Mouse (Mus musculus): ENCODE results near the gene Gm28308.
A peak's percentile ranks its signal among the peaks of the same experiment; 100 is the strongest.

Gm28308 gene

GRCm38 (mm10) chr6:52232568-52232965 is 19.4 kb upstream of the Gm28308 start:
- no peak for DNase-seq (ENCODE audit: low read depth)

DNA sequence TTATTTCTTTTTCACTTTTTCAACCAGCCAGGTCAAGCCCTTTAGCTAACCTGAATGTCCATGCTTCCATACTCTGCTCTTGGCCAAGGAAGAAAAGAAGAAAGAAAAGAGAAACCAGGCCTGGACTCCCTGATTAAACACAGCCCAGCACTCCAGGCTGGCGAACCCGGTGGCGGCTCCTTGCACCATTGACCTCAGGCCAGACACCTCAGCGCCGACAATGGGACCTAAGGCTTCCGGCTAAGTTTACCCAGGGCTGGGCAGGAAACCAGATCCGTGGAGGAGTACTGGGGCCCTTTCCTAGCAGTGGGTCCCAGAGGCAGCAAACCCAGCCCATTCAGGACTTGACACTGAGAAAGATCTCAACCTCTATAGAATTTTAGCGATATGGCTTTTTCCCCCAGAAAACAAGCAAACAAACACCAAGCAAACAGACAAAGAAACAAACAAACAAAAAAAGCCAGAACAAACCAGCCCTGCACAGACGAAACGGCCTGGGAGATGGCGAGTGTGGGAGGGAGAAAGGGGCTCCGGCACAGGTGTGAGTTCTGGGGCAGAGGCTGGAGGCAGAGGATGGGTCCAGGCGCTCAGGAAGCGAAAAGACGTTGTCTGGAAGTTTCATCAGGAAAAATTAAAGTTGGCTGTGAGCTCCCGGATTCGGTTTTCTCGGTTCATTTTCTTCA is 18.9 kb upstream of the Gm28308 start:
- no peak for DNase-seq (ENCODE audit: low read depth)

DNA sequence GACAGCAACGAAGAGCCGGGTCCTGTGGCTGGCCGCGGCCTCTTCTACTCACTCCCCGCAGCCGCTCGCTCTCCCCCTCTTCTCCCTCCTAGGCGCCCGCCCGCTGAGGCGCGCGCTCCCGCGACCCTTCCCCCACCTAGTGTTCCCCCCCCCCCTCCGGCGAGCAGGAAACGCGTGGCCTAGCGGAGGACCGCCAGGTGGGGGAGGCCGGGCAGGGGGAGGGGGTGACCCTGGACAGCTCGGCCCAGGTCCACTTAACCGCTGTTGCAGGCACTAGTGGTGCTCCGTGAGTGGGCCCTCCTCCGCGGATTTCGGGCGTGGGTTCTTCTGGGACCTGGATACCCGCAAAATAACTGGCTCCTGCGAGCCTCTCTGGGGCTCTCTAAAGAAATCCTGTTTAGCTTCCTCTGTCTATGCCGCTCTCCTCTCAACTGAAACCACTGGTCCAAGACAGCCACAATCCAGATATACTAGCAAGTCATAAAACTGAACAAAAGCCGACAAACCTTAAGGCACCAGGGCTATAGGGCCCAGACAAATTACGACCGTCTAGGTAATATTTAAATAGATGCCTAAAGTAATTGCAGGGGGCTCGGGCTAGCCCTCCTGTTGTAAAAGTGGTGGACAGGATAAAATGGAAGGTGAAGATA is 17.5 kb upstream of the Gm28308 start, which contains the start of gene Hoxa9:
Hoxa9 (minus strand) TSS at position 574 of the 650 bp plus-strand sequence.
- DNase-seq (ENCODE audit: low read depth): no peak

GRCm38 (mm10) chr6:52229558-52230416 is 16.6 kb upstream of the Gm28308 start:
- no peak for DNase-seq (ENCODE audit: low read depth)

DNA sequence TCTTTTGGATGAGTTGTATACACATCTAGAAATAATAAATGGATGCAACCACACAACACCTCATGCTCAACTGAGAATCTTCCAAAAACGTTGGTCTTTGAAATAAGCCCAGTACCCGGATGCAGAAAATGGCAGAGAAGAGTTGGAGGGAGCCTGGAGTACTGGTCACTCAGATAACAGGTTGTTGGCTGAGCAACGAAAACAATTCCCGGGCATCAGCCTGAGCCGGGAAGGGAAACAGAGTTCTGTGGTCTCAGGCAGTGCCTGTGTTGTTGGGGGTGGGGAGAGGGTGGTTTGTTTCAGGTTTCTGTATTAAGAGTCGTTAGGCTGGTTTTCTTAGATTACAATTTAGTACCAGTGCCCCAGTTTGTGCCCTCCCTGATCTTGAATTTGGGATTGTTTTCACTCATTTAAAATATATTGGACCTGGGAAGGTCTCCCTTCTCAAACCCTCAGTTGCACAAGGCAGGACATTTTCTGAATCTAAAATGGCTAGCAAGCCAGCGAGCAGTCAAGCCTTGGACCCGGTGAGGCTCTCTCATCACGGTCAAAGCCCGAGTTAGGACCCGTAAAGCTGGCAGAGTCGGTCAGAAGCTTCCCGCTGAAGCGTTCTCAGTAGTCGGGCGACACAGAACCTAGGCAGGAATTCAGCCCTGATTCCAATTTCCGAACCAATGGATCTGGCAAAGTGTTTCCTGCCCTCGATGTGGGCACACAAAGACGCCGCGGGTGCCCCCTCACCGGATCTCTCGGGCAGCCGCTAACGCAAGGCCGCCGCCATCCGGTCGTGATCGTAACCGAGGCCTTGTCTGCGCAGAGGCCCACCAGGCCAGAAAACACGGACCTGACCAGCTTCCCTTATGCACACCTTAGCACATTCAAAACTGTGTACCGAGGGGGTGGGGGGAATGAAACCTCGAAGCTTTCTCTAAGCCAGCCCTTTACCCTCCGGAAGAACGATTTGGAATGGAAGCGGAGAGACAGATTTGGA is 15.6 kb upstream of the Gm28308 start:
- DNase-seq (ENCODE audit: low read depth): no peak

- no peak for DNase-seq (ENCODE audit: low read depth)
Measured at GRCm38 (mm10) chr6:52227470-52228222, 14.5 kb upstream of the Gm28308 start.

- no peak for DNase-seq (ENCODE audit: low read depth)
Measured at GRCm38 (mm10) chr6:52226569-52227257, 13.6 kb upstream of the Gm28308 start.

DNA sequence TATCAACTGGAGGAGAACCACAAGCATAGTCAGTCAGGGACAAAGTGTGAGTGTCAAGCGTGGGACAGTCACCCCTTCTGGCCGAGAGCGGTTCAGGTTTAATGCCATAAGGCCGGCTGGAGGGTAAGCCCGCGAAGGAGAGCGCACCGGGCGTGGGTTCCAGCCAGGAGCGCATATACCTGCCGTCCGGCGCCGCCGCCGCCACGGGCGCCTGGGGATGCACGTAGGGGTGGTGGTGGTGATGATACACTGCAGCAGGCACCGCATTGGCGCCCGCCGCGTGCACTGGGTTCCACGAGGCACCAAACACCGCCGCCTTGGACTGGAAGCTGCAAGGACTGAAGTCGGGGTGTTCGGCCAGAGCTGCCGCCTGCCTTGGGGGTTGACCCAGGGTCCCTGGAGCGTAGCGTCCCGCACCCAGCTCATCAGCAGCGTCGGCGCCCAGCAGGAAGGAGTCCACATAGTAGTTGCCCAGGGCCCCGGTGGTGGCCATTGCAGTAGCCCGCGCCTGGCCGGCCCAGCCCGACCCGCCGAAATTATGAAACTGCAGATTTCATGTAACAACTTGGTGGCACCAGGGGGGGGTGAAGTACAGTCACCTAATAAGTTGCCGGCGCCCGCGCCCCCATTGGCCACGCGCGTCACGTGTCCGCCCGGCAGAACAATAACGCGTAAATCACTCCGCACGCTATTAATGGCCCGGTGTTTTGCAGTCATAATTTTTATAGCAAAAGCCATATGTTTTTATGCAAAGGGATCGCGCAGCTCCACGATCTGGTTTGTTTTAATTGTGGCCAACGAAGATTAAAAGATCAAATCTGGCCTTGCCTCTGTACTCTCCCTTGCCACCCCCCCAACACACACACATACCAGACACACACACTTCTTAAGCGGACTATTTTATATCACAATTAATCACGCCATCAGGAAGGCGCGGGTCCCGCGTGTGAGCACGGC is 12.8 kb upstream of the Gm28308 start:
- no peak for DNase-seq (ENCODE audit: low read depth)

- peak; percentile 6 for DNase-seq (ENCODE audit: low read depth)
Measured at GRCm38 (mm10) chr6:52224895-52225611, 11.9 kb upstream of the Gm28308 start.

DNA sequence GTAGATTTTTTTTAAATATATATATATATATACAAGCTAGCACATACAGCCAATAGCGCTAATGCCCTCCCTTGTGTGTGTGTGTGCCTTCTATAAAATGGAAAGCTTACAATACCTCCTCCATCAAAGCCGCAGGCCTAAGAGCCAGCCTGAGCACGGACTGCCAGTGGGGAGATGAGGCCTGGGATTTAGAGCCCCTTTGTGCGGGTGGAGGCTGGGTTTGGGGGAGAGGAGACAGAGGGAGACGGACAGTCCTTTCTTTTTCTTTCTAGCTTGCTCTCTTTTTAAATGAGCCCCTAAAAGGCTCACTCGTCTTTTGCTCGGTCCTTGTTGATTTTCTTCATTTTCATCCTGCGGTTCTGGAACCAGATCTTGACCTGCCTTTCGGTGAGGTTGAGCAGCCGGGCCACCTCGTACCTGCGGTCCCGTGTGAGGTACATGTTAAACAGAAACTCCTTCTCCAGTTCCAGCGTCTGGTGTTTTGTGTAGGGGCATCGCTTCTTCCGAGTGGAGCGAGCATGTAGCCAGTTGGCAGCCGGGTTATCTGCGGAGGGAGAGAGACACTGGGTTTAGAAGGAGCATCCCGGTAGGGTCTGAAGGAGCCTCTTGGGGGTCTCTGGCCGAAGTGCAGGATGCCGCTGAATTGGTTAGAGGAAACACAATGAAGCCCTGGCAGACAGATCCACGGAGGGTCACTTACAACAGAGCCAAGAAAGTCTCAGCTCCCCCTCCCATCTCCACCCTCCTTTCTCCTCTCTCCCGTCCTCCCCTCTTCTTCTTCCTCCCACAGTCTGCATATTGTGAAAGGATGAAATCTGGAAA is 11.0 kb upstream of the Gm28308 start:
- DNase-seq (ENCODE audit: low read depth): peak; percentile 21

GRCm38 (mm10) chr6:52222729-52223128 is 9.6 kb upstream of the Gm28308 start:
- DNase-seq (ENCODE audit: low read depth): no peak

GRCm38 (mm10) chr6:52221993-52222685 is 9.0 kb upstream of the Gm28308 start:
- peak; percentile 19 for DNase-seq (ENCODE audit: low read depth)

DNA sequence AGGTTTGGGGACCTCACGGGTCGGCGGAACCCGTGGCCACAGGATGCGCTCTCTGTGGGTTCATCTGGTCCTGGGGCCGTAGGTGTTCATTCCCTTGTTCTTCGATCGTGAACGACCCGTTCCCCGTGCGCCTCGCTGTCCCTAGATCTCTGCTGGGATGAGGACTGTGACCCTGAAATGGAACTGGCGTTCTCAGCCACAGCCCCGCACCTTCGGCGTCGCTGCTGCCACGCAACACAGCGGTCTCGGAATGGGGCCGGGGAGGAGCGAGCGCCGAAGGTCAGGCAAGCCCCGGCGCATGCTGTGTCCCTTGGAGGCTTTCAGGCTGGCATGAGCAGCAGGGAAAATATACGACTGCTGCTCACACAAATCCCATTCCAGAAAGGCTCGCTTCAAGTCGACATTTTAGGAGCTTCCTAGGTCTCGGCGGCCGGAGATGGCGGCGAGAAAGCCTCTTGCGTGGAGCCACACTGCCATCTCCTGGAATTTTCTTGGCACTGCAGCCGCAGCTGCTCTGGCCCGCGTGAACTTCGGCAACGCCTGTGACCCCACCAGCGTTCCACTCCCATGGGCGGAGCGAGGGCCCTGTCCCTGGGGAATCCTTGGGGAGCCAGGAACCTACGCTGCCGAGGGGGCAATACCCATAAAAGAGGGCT is 8.3 kb upstream of the Gm28308 start, which contains the start of gene Hoxa7:
Hoxa7 (minus strand) TSS at position 518 of the 656 bp plus-strand sequence.
- peak; percentile 88 for DNase-seq (ENCODE audit: low read depth)

- peak; percentile 47 for DNase-seq (ENCODE audit: low read depth)
Measured at GRCm38 (mm10) chr6:52220865-52221310, 7.7 kb upstream of the Gm28308 start.

DNA sequence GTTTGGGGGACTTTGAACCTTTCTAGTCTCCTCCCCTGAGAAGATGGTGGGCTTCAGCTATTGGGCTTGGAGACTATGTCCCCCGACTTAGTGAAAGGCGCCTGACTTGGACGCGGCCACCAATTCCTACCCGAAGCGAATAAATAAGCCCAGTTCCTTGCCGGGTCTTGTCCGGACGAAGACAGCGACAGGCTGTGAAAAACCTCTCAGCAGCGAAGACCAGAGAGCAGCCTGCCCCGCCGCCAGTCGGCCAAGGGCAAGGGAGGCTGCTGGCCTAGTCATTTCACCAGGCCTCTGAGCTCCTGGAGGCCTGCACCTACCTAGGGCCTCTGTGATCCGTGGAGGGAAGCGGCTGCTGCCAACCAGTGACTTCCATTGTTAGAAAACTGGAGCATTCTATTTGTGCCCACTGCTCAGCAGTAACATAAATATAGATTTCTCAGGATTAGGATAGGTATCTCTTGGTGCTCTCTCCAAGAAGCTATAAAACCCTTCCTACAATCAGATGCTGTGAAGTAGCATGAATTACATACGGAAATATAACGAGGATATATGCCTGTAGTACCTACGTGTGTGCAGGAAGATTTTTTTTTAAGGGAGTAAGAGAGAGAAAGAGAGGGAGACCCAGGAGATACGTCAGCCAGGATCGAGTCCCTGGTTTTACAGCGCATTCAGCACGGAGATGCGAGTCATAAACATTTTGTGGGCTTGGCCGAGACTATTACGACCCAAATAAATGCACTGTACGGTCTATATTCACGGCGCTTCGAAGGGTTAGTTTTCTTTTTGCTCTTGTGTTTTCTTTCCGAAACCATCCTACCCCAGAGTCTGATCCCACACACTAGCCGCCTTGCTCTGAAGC is 7.1 kb upstream of the Gm28308 start:
- DNase-seq (ENCODE audit: low read depth): peak; percentile 28
